Mouse (Mus musculus): ENCODE measurements around the gene Tmem245. TPM values are rescaled to one million over a fixed set of nuclear protein-coding genes. Genes with fewer than 3 reads are reported as not detected.

Tmem245 gene
- polyA plus RNA-seq, 1 experiment from 2014 or later = 7.2 TPM

- no peak for ATAC-seq
- Histone ChIP-seq H3K4me3 (replicated peaks) (no peak overlapping the region), H3K4me2 (replicated peaks) (no peak overlapping the region), H3K4me1 (replicated peaks) (peaks cover 16% of the 10 kb centered on the region), H3K9ac (replicated peaks) (no peak overlapping the region), H3K9me3 (no peaks in the 10 kb centered on the region), H3K27ac (no peak overlapping the region), H3K27me3 (no peaks in the 10 kb centered on the region), H3K36me3 (no peaks in the 10 kb centered on the region)
- 72% methylated on average over 9 of the region's 9 CpGs for WGBS
Observed at GRCm38 (mm10) chr4:56858733-56859132, 88.5 kb downstream of the Tmem245 start.

DNA sequence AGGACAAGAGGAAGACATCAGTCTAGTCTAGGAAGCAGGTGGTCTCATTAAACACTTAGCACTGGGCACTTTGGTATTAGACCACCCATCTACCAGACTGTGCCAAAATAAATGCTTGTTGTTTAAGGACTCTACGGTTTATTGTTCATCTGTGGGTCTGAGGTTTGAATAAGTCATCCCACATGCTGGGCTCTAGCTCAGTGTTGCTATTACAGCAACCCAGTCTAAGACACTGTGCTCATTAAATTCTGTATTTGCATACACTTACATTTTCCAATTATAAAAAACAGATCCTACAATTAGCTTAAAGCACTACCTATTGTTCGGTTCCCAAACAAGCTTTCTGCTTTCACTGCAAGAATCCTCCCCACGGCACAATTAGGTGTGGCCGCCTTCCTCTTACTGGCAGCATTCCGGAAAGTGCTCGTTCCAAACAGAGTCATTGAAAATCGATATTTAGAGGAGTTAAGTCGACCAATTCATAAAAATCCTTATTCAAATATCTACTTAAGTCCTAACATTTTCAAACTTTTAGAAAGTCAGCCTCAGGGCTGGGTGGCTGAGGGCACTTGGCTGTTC is 90.8 kb downstream of the Tmem245 start:
- Histone ChIP-seq H3K36me3 (no peaks in the 10 kb centered on the region), H3K4me1 (replicated peaks) (peaks cover 6% of the 10 kb centered on the region; the same call in 1 of the 2 replicates), H3K4me2 (replicated peaks) (no peak overlapping the region), H3K27me3 (no peaks in the 10 kb centered on the region), H3K9me3 (no peaks in the 10 kb centered on the region), H3K9ac (replicated peaks) (no peak overlapping the region), H3K4me3 (replicated peaks) (no peak overlapping the region), H3K27ac (no peak overlapping the region)
- no peak for ATAC-seq
- WGBS = 89% methylated on average over 8 of the region's 8 CpGs

DNA sequence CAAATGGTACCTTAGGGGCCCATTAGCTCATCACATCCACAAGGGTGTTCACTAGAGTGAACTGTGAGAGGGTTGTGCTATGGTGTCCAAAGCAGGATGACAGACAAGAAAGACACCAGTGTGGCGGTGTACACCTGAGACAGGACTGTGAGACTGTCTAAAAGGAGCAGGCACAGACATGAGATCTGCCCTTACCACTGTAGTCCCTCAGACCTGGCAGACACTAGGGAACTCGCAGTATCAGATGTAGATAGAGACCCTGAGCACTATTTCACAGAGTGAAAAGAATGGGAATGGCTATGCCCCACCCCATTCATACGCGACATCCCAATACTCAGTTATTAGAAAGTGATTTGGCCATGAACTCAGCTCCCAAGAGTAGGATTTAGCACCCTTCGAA is 91.3 kb downstream of the Tmem245 start:
- Histone ChIP-seq H3K27ac (no peak overlapping the region), H3K4me3 (replicated peaks) (no peak overlapping the region), H3K4me2 (replicated peaks) (no peak overlapping the region), H3K9me3 (no peaks in the 10 kb centered on the region), H3K4me1 (replicated peaks) (peaks cover 6% of the 10 kb centered on the region; the same call in 1 of the 2 replicates), H3K9ac (replicated peaks) (no peak overlapping the region), H3K36me3 (no peaks in the 10 kb centered on the region), H3K27me3 (no peaks in the 10 kb centered on the region)
- 92% methylated on average over 5 of the region's 5 CpGs for WGBS
- ATAC-seq = no peak

DNA sequence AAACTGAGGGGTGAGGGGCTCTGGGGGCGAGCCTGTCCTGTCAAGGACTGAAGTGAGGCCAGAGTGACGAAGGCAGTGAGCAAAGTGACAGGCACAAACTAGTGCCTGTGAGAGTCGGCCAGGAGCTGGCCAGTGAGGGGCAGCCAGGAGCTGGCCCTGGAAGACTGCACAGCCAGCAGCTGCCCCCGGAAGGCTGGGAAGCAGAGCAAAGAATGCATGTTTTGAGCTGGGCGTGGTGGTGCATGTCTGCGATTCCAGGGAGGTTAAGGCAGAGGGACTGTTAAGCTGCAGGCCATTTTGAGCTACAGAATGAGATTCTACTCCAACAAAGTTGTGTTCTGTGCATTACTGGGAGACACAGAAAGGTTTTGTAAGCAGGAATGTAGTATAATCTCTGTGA is 96.5 kb downstream of the Tmem245 start:
- no peak overlapping the region for H3K4me3 ChIP-seq (replicated peaks)

DNA sequence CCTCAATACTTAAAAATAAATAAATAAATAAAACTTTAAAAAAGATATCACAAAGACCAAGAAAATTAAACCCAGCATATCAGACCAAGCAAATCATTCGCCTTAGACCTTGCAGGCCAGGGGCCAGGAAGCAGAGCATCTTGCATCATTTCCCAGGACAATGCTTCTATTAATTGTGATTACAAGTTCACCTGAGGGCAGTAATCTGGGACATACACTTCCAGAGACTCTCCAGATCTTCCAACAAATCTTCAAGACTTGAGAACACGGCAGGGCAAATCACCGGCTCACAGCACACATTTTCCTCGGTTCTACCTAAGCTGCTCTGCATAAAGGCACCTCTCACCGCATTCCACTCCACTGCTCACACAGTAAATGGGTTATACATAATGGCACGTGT is 99.2 kb downstream of the Tmem245 start:
- Histone ChIP-seq H3K27ac (no peak overlapping the region), H3K4me1 (replicated peaks) (peaks cover 4% of the 10 kb centered on the region; the same call in 1 of the 2 replicates), H3K4me2 (replicated peaks) (no peak overlapping the region), H3K4me3 (replicated peaks) (no peak overlapping the region), H3K9me3 (0 out of 2 replicates have a peak, but pooled peaks cover 3% of the 10 kb centered on the region), H3K9ac (replicated peaks) (no peak overlapping the region), H3K36me3 (peaks cover 22% of the 10 kb centered on the region), H3K27me3 (no peaks in the 10 kb centered on the region)
- WGBS = 88% methylated on average over 6 of the region's 6 CpGs
- no peak for ATAC-seq

More for the DNA sequence above, 96.5 kb downstream of the Tmem245 start:
- no peak overlapping the region for H3K27ac ChIP-seq
- H3K9ac ChIP-seq (replicated peaks) = no peak overlapping the region
- no peak overlapping the region for H3K4me2 ChIP-seq (replicated peaks)
- peaks cover 4% of the 10 kb centered on the region; the same call in 1 of the 2 replicates for H3K4me1 ChIP-seq (replicated peaks)
- H3K27me3 ChIP-seq = no peaks in the 10 kb centered on the region
- H3K9me3 ChIP-seq = no peaks in the 10 kb centered on the region
- ATAC-seq = no peak
- WGBS = 40% methylated on average over 6 of the region's 6 CpGs
- H3K36me3 ChIP-seq = peaks cover 2% of the 10 kb centered on the region

- Histone ChIP-seq H3K4me1 (replicated peaks) (peaks cover 4% of the 10 kb centered on the region; the same call in 1 of the 2 replicates), H3K4me2 (replicated peaks) (no peak overlapping the region), H3K27ac (no peak overlapping the region), H3K9ac (replicated peaks) (no peak overlapping the region), H3K36me3 (peaks cover 25% of the 10 kb centered on the region), H3K4me3 (replicated peaks) (no peak overlapping the region), H3K9me3 (0 out of 2 replicates have a peak, but pooled peaks cover 3% of the 10 kb centered on the region), H3K27me3 (no peaks in the 10 kb centered on the region)
- ATAC-seq = no peak
- WGBS = 85% methylated on average over 3 of the region's 3 CpGs
Observed at GRCm38 (mm10) chr4:56847400-56847799, 99.8 kb downstream of the Tmem245 start.

GRCm38 (mm10) chr4:56845896-56846533 is 101.2 kb downstream of the Tmem245 start:
- Histone ChIP-seq H3K9me3 (0 out of 2 replicates have a peak, but pooled peaks cover 3% of the 10 kb centered on the region), H3K27me3 (no peaks in the 10 kb centered on the region), H3K36me3 (peaks cover 38% of the 10 kb centered on the region), H3K4me2 (replicated peaks) (no peak overlapping the region), H3K4me3 (replicated peaks) (no peak overlapping the region), H3K27ac (no peak overlapping the region), H3K4me1 (replicated peaks) (peaks cover 4% of the 10 kb centered on the region; the same call in 1 of the 2 replicates), H3K9ac (replicated peaks) (no peak overlapping the region)
- WGBS = 61% methylated on average over 12 of the region's 12 CpGs
- ATAC-seq = 0 out of 2 replicates have a peak, but pooled peaks have one; percentile 24

DNA sequence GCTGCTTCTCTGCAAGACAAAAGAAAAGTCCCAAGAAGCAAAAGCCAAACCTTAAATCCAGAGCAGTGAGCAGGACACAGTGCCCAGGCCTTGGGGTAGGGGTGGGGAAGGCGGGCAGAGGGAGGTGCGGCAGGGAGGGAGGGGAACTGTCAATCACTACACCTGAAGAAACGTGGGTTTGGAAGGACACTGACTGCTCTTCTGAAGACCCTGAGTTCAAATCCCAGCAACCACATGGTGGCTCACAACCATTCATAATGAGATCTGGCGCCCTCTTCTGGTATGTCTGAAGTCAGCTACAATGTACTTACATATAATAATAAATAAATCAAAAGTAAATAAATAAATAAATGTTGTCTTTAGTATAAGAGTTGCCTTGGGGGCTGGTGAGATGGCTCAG is 102.3 kb downstream of the Tmem245 start:
- Histone ChIP-seq H3K4me2 (replicated peaks) (no peak overlapping the region), H3K9ac (replicated peaks) (no peak overlapping the region), H3K27me3 (no peaks in the 10 kb centered on the region), H3K27ac (no peak overlapping the region), H3K9me3 (0 out of 2 replicates have a peak, but pooled peaks cover 3% of the 10 kb centered on the region), H3K36me3 (peaks cover 48% of the 10 kb centered on the region), H3K4me1 (replicated peaks) (no peaks in the 10 kb centered on the region), H3K4me3 (replicated peaks) (no peak overlapping the region)
- no peak for ATAC-seq
- 91% methylated on average over 4 of the region's 4 CpGs for WGBS

GRCm38 (mm10) chr4:56843963-56844362 is 103.3 kb downstream of the Tmem245 start:
- no peak for ATAC-seq
- 0 out of 2 replicates have a peak, but pooled peaks cover 3% of the 10 kb centered on the region for H3K9me3 ChIP-seq
- peaks cover 53% of the 10 kb centered on the region for H3K36me3 ChIP-seq
- H3K27me3 ChIP-seq = no peaks in the 10 kb centered on the region
- H3K4me3 ChIP-seq (replicated peaks) = no peak overlapping the region
- H3K9ac ChIP-seq (replicated peaks) = no peak overlapping the region
- H3K27ac ChIP-seq = no peak overlapping the region
- H3K4me2 ChIP-seq (replicated peaks) = no peak overlapping the region
- H3K4me1 ChIP-seq (replicated peaks) = no peaks in the 10 kb centered on the region
- WGBS = 90% methylated on average over 2 of the region's 2 CpGs

DNA sequence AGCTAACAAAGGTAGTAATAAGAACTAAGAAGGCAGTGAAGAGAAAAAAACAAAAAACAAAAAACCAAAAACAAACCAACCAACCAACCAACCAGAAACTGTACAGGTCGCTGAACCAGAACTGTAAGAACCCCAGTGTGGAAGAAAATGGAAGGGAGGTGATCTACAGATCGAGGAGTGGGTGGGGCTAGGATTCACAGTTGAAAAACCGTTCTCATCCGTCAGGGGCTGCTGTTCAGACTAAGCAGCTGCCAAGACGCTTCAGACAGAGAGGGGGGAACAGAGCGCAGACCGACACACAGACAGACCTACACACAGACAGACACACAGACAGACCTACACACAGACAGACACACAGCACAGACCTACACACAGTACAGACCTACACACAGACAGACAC is 104.7 kb downstream of the Tmem245 start:
- 84% methylated on average over 7 of the region's 7 CpGs for WGBS
- Histone ChIP-seq H3K36me3 (peaks cover 67% of the 10 kb centered on the region), H3K27me3 (no peaks in the 10 kb centered on the region), H3K9me3 (0 out of 2 replicates have a peak, but pooled peaks cover 3% of the 10 kb centered on the region), H3K4me1 (replicated peaks) (no peaks in the 10 kb centered on the region), H3K4me2 (replicated peaks) (no peak overlapping the region), H3K9ac (replicated peaks) (no peak overlapping the region), H3K27ac (no peak overlapping the region), H3K4me3 (replicated peaks) (no peak overlapping the region)
- ATAC-seq = no peak

GRCm38 (mm10) chr4:56840297-56840696 is 106.9 kb downstream of the Tmem245 start:
- WGBS = 95% methylated on average over 3 of the region's 3 CpGs
- Histone ChIP-seq H3K27me3 (no peaks in the 10 kb centered on the region), H3K4me3 (replicated peaks) (no peak overlapping the region), H3K9me3 (0 out of 2 replicates have a peak, but pooled peaks cover 3% of the 10 kb centered on the region), H3K36me3 (peaks cover 77% of the 10 kb centered on the region), H3K9ac (replicated peaks) (no peak overlapping the region), H3K4me2 (replicated peaks) (no peak overlapping the region), H3K4me1 (replicated peaks) (no peaks in the 10 kb centered on the region), H3K27ac (no peak overlapping the region)
- ATAC-seq = no peak

GRCm38 (mm10) chr4:56837661-56838060 is 109.6 kb downstream of the Tmem245 start:
- no peak overlapping the region for H3K4me3 ChIP-seq (replicated peaks)
- WGBS = 85% methylated on average over 6 of the region's 6 CpGs

More at GRCm38 (mm10) chr4:56837661-56838060, 109.6 kb downstream of the Tmem245 start:
- no peaks in the 10 kb centered on the region for H3K9me3 ChIP-seq
- ATAC-seq = no peak
- H3K27me3 ChIP-seq = no peaks in the 10 kb centered on the region
- H3K36me3 ChIP-seq = peaks cover 82% of the 10 kb centered on the region
- H3K9ac ChIP-seq (replicated peaks) = no peak overlapping the region
- no peaks in the 10 kb centered on the region for H3K4me1 ChIP-seq (replicated peaks)
- H3K4me2 ChIP-seq (replicated peaks) = no peak overlapping the region
- no peak overlapping the region for H3K27ac ChIP-seq

All from midbrain, embryonic 13.5 days (tissue).